ENCODE assay signal across 24 mouse cellular contexts in the genomic region with DNA sequence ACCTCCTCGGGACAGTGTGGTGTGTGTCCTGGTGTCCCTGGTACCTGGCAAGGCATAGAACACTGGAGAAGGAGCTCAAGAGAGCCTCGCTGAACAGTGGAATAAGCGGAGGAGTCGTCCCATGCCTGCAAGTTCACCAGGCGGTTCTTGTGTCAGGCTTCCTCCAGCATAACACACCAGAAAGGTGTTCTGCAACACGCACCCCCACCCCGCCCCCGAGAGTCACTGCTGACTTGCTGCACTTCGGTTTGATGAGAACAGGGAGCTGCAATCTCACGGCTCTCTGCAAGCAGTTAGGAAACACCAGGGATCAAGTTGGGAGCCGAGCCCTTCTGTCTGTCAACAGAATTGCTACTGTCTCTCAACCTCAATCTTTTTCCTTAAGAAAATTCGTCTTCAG.
"Had no signal": no experiment of that assay in that cellular context is flagged by ENCODE, and none has a peak within 500 bp of the region (broad histone marks: within the 10 kb centered on the region; RNA-seq: fewer than 3 reads in every experiment).

No protein-coding gene starts in this region.

- H3K9ac ChIP-seq: embryonic facial prominence, embryonic 12.5 days; embryonic facial prominence, embryonic 13.5 days; embryonic facial prominence, embryonic 15.5 days; forebrain, embryonic 12.5 days; forebrain, embryonic 15.5 days; forebrain, postnatal 0 days had no signal

- ATAC-seq: forebrain, embryonic 14.5 days; forebrain, embryonic 15.5 days; forebrain, embryonic 16.5 days; forebrain, postnatal 0 days had no signal

- H3K4me2 ChIP-seq: embryonic facial prominence, embryonic 12.5 days; embryonic facial prominence, embryonic 13.5 days; embryonic facial prominence, embryonic 15.5 days; forebrain, embryonic 12.5 days; forebrain, embryonic 15.5 days had no signal

- H3K4me1 ChIP-seq: embryonic facial prominence, embryonic 12.5 days; embryonic facial prominence, embryonic 15.5 days; forebrain, embryonic 15.5 days had no signal

- H3K9me3 ChIP-seq: embryonic facial prominence, embryonic 10.5 days; embryonic facial prominence, embryonic 12.5 days; embryonic facial prominence, embryonic 13.5 days; embryonic facial prominence, embryonic 15.5 days; forebrain, embryonic 10.5 days; forebrain, embryonic 12.5 days; forebrain, embryonic 15.5 days had no signal

- H3K36me3 ChIP-seq: embryonic facial prominence, embryonic 10.5 days; embryonic facial prominence, embryonic 12.5 days; embryonic facial prominence, embryonic 13.5 days; embryonic facial prominence, embryonic 15.5 days; forebrain, embryonic 10.5 days; forebrain, embryonic 12.5 days; forebrain, embryonic 15.5 days had no signal

- H3K27ac ChIP-seq: embryonic facial prominence, embryonic 10.5 days; embryonic facial prominence, embryonic 12.5 days; embryonic facial prominence, embryonic 13.5 days; embryonic facial prominence, embryonic 15.5 days; forebrain, embryonic 10.5 days; forebrain, embryonic 12.5 days; forebrain, embryonic 15.5 days; gastrocnemius, adult 2 months; heart, adult 2 months had no signal

- H3K27me3 ChIP-seq: embryonic facial prominence, embryonic 12.5 days; embryonic facial prominence, embryonic 15.5 days; forebrain, embryonic 12.5 days; forebrain, embryonic 15.5 days had no signal

- DNase-seq: cerebellum, adult 8-10 months; cerebellum, adult 9-10 months; cerebellum, adult 9-11 months; cerebellum, postnatal 25 days; cerebellum, postnatal 36 days; embryo, embryonic 11 days; gastrocnemius, adult 2 months; gastrocnemius, postnatal 10 days; gastrocnemius, postnatal 14 days; gastrocnemius, postnatal 25 days; gastrocnemius, postnatal 36 days; heart, adult 18-20 months; heart, adult 2 months had no signal

- H3K4me3 ChIP-seq: embryonic facial prominence, embryonic 10.5 days; embryonic facial prominence, embryonic 12.5 days; embryonic facial prominence, embryonic 13.5 days; embryonic facial prominence, embryonic 15.5 days; erythroblast, embryonic 14.5 days; forebrain, embryonic 10.5 days; forebrain, embryonic 12.5 days; forebrain, embryonic 15.5 days; gastrocnemius, adult 2 months; heart, adult 2 months had no signal
